Mouse (Mus musculus) Patski (cell line): ENCODE measurements around the gene Trnau1ap. TPM values are rescaled to one million over a fixed set of nuclear protein-coding genes. Genes with fewer than 3 reads are reported as not detected.
"Not testable (repeated sequence)": the region's sequence is repeated elsewhere in the genome, so short reads cannot be mapped to it uniquely, and the experiment has no call there.

ENCODE experiments used
- ATAC-seq: fragments of 100-300 bp; one replicate; pipeline ENCODE4 v1.8.0; 2021
- CTCF ChIA-PET: fragments of 350-600 bp; sonication (Branson Sonifier 250); formaldehyde crosslinking; loops from one replicate; lab custom pipeline; 2022; ENCODE audit warnings: inconsistent platforms; lab: Charles Lee
- POLR2A ChIA-PET: fragments of 350-600 bp; sonication (Branson Sonifier 250); formaldehyde crosslinking; loops from one replicate; lab custom pipeline; 2022; ENCODE audit warnings: antibody characterized with exemption, inconsistent platforms; lab: Charles Lee
- DNase-seq: peaks from one replicate; pipeline ENCODE4 v3.0.0-alpha.2; 2011; ENCODE audit warnings: low read depth, low spot score
- H3K27me3 ChIP-seq: fragments of 371-371 bp; one replicate; pipeline ENCODE4 v1.5.1; 2021
- CTCF ChIP-seq: fragments of 100-300 bp; IDR thresholded peaks from one replicate; pipeline ENCODE4 v1.5.1; 2021
- in situ Hi-C: fragments of 300-500 bp; cut with MboI; formaldehyde crosslinking; loops from 3 replicates; pipeline ENCODE4 v1.11.1; 2018; ENCODE audit warnings: low pct_unique_long_range_greater_than_20kb, mixed read lengths
- polyA plus RNA-seq: library from polyadenylated mRNA; unstranded; gene quantifications from one replicate; pipeline ENCODE4 v1.2.3, GENCODE M21; 2021

Gene Trnau1ap
- polyA plus RNA-seq, 1 experiment from 2014 or later, result 28.9 TPM

DNA sequence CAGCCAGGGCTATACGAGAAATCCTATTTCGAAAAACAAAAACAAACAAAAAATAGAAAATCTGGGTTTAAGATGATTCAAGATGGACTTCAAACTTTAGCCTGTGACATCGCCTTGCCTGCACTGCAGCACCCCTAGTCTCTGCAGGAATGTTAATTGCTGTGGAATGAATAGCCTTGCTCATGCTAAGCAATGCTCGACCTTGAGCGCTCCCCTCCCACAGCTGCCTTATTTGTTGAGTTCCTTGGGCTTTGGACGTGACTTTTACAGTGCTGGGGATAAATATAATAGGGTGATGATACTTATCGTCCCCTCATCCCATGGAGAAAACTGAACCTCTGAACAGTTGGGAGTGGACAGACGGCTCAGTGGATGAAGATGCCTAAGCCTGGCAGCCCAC lies 13.6 kb downstream of the Trnau1ap start:
- no peak for ATAC-seq
- H3K27me3 ChIP-seq, result no peaks in the 10 kb centered on the region
- no peak for TF ChIP-seq CTCF
- CTCF ChIA-PET, result no interaction called here
- POLR2A ChIA-PET, result no interaction called here
- in situ Hi-C loops, result no loop called here
- no peak for DNase-seq

DNA sequence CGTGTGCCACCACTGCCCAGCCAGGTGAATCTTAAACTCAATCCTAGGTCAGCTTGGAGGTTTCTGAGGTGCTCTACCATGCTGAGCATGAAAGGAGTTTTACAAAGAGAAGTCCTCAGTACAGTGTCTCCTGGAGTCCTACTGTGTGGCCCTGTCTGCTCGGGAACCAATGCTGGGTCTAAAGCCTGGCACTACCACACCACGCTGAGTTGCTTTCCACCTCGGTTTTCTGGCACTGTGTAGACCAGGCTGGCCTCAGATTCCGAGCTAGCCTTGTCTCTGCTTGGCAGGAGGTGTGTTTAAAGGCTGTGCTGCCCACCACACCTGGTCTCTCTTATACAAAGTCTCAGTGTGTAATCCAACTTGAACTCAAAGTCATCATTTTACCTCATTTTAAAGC lies 16.7 kb downstream of the Trnau1ap start:
- no peak for TF ChIP-seq CTCF
- in situ Hi-C loops, result no loop called here
- ATAC-seq, result no peak
- no peaks in the 10 kb centered on the region for H3K27me3 ChIP-seq
- POLR2A ChIA-PET, result interaction anchor here (2.1 kb wide), 1 partner anchor 17 kb away, joined by 5 read pairs; the partner anchor contains the start of gene Trnau1ap
- CTCF ChIA-PET, result no interaction called here
- no peak for DNase-seq

DNA sequence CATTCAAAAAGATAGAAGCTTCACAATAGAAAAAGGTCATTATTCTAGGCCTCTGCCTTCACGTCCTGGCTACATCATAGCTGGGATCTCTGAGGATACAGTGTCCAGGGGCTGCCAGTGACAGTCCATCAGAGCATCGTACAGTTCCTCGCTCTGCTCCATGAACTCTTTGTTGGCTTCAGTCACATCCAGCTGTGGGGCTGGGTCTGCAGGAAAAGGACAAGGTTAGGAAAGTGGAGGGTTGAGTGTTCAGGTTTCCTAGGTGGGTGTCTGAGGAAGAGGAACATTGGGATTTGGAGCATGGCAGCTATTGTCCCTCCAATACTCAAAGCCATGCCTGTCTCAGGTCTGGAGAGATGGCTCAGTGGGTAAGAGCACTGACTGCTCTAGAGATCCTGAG lies 17.5 kb downstream of the Trnau1ap start:
- H3K27me3 ChIP-seq, result no peaks in the 10 kb centered on the region
- POLR2A ChIA-PET, result interaction anchor here (2.1 kb wide), 1 partner anchor 18 kb away, joined by 5 read pairs; the partner anchor contains the start of gene Trnau1ap
- TF ChIP-seq CTCF, result no peak
- in situ Hi-C loops, result no loop called here
- ATAC-seq, result no peak
- CTCF ChIA-PET, result no interaction called here
- DNase-seq, result no peak

DNA sequence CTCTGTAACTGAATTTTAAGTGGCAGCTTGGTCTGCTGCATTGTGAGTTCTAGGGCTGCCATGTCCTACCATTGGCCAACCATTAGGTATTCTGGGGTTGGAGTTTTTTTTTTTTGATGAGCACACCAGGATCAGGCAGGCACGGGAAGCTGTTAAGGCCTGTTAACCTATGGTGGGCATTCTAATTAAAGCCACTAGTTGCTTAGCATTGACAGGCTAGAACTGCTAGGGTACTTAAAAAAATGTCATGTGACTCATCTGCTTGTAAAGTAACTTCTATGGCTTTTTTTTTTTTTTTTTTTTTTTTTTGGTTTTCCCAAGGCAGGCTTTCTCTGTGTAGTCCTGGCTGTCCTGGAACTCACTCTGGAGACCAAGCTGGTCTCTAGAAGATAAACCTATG lies 18.1 kb downstream of the Trnau1ap start:
- ChIA-PET CTCF (interaction anchor here (2.5 to 2.7 kb wide), 2 partner anchors 10 to 13 kb away, joined by 14 to 15 read pairs; no protein-coding TSS in a partner anchor), POLR2A (interaction anchor here (2.1 kb wide), 1 partner anchor 18 kb away, joined by 5 read pairs; the partner anchor contains the start of gene Trnau1ap)
- no peaks in the 10 kb centered on the region for H3K27me3 ChIP-seq
- DNase-seq (no peak), ATAC-seq (no peak)
- in situ Hi-C loops, result no loop called here
- TF ChIP-seq CTCF, result no peak

DNA sequence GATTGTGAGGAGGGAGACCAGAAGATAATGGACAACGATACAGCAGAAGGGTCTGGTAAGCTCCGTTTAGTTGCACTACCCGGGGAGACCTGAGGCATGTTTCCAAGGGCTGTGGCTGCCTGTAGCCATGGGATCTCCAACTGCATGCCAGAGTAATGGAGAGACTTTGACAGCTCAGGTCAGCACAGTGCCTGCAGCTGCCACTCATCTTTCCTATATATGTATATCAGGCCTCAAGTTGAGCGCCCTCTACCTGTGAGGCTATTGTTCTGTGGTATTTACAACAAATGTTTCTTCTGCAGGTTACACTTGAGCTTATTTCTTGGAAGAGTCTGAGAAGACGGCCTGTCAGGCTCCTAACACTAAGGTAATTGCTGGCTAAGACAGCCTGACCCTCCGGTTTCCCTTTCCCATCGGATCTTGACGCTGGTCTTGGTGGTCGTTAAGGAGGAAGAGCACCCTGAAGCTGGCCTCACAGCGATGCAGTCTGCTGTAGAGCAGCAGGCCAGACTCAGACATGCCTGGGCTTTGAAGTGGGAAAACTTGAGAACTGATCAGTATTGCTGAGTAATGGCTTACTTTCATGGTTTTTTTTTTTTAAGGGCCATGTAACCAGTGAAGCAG lies 19.4 kb downstream of the Trnau1ap start:
- no peaks in the 10 kb centered on the region for H3K27me3 ChIP-seq
- DNase-seq, result no peak
- POLR2A ChIA-PET, result interaction anchor here (0.7 to 1.3 kb wide), 5 partner anchors 11 to 200 kb away, joined by 3 to 4 read pairs (median 3); partner anchors contain the start of genes Sesn2 and Taf12
- in situ Hi-C loops, result no loop called here
- peak; percentile 70 for TF ChIP-seq CTCF
- CTCF ChIA-PET, result interaction anchor here (0.6 to 2.7 kb wide), 15 partner anchors 8 to 205 kb away, joined by 3 to 15 read pairs (median 4); partner anchors contain the start of gene Trnau1ap
- no peak for ATAC-seq

DNA sequence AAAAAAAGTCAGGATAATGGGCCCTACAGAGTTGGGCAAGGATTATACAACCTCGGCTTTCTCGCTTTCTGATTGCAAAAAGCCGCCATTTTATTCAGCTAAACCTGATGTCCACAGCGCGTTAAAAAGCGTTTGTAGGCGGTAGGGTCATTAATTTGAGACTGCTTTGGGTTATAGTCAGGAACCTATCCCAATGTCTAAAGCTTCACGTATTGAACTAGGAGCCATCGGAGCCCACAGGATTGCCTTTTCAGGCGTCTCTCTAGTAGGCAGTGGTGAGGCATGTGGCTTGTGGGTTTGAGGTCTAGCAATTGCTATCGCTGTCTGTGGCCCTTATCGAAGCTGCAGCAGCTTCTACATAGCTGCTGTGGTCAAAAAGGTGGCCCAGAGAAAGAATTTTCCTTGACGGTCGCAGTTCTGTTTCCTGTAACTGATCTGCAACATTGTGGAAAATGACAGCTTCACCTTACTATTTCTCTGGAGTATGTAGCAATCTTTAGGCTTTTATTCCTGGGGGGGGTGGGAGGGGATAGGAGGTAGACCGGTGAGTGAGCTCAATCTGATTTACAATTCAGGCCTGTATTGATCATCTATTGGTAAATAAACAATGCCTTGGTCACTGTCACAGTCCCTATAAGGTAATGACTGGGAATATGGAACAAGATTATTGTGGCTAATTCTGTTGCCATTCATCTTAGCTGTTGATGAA lies 20.0 kb downstream of the Trnau1ap start:
- in situ Hi-C loops, result no loop called here
- ChIA-PET CTCF (interaction anchor here (0.6 to 2.7 kb wide), 13 partner anchors 10 to 206 kb away, joined by 3 to 15 read pairs (median 4); partner anchors contain the start of gene Trnau1ap), POLR2A (interaction anchor here (0.7 to 1.3 kb wide), 5 partner anchors 12 to 201 kb away, joined by 3 to 4 read pairs (median 3); partner anchors contain the start of genes Sesn2 and Taf12)
- no peak for TF ChIP-seq CTCF
- H3K27me3 ChIP-seq, result no peaks in the 10 kb centered on the region
- no peak for DNase-seq
- ATAC-seq, result no peak

DNA sequence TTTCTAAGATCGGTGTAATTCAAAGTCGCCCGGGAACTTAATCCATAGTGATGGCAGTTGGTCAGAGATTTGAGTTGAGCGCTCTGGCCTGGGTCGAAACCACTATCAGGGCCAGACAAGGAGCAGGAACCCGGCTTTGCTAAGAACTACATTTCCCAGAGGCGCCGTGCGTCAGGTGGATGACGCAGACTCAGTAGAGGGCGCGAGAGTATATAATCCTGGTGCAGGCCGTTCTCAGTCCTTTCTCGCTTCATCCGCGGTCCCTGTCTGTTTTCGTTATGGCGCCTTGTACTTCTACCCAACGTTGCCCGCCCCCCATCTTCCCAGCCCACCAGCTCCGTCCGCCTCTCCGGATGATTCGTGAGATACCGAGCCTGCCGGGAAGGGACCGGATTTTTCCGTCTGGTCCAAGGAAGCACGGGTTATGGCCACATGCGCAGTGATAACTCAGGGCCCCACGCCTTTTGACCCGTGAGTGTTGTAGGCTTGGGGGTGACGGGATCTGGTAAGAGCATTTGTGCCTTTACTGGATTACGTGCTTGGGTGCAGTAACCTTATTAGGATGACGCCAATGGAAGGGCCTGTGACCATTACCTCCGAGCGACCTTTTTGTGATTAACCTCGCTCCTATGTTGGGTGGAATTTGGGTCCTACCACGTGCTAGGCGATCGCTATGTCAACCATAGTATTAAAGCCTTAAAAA lies 20.8 kb downstream of the Trnau1ap start:
- ATAC-seq (peak; percentile 74), DNase-seq (peak; percentile 49)
- TF ChIP-seq CTCF, result no peak
- no peaks in the 10 kb centered on the region for H3K27me3 ChIP-seq
- in situ Hi-C loops, result no loop called here
- CTCF ChIA-PET, result interaction anchor here (1.1 to 2.7 kb wide), 6 partner anchors 12 to 206 kb away, joined by 3 to 15 read pairs (median 8); partner anchors contain the start of gene Trnau1ap
- POLR2A ChIA-PET, result no interaction called here

DNA sequence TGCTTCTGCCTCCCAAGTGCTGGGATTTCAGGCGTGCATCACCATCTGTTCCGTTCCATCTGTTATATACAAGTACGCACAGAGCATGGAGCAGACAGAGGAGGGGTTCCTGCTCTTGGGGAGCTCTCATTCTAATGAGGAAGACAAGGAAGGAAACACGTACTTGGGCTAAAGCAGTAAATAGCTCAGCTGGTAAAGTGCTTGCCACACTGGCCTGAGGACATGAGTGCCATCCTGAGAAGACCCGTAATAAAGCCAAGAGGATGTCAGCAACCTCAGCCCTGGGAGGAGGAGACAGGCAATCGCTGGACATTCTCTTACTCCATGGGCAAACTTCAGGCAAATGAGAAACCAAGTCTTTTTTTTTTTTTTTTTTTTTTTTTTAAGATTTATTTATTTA lies 23.3 kb downstream of the Trnau1ap start:
- no peaks in the 10 kb centered on the region for H3K27me3 ChIP-seq
- DNase-seq (no peak), ATAC-seq (no peak)
- TF ChIP-seq CTCF, result no peak
- ChIA-PET CTCF (no interaction called here), POLR2A (no interaction called here)
- in situ Hi-C loops, result no loop called here

DNA sequence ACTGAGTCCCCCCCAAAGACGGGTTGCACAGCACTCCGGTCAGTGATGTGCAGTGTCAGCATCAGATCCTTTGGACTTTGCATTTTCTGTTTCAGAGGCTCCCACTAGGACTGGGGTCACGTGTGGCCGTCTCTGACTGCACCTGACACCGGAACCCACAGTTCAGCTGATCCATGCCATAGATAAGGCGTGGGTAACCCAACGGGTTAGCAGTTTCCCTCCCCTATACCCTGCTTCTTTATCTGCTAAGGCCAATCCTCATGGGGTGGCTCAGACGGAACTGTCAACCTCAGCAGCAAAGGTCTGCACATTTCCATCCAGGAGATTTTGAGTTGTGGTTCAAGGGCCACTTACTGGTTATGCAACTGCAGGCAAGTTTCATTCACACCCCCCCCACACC lies 24.1 kb downstream of the Trnau1ap start:
- no peak for DNase-seq
- no peak for TF ChIP-seq CTCF
- no peaks in the 10 kb centered on the region for H3K27me3 ChIP-seq
- ChIA-PET CTCF (no interaction called here), POLR2A (no interaction called here)
- in situ Hi-C loops, result no loop called here
- no peak for ATAC-seq

DNA sequence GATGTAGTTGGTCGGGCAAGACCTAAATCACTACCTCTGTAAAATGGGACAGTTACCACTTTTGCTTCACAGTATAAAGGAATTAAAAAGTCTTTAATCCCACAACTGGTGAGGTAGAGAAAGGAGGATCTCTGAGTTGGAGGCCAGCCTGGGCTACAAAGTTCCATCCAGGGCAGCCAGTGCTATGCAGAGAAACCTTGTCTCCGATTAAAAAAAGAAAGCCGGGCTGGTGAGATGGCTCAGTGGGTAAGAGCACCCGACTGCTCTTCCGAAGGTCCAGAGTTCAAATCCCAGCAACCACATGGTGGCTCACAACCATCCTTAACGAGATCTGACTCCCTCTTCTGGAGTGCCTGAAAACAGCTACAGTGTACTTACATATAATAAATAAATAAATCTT lies 25.9 kb downstream of the Trnau1ap start:
- H3K27me3 ChIP-seq, ATAC-seq, DNase-seq, CTCF ChIA-PET, POLR2A ChIA-PET: not testable (repeated sequence)
- in situ Hi-C loops, result loop anchor here (5.0 kb wide), 1 partner anchor 109 kb away; no protein-coding TSS in a partner anchor
